Mouse (Mus musculus) heart, adult 8-10 months (tissue): ENCODE data around the gene Adamts2. TPM values are rescaled to one million over a fixed set of nuclear protein-coding genes. Genes with fewer than 3 reads are reported as not detected.

Experiments used
- DNase-seq: peaks from one replicate; pipeline ENCODE4 v3.0.0; 2022; ENCODE audit warnings: low spot score
- total RNA-seq, 4 experiments: library from RNA; stranded (reverse); gene quantifications; 2 replicates each; pipeline ENCODE4 v1.2.4; 2022

Gene Adamts2
- total RNA-seq, 4 experiments from 2014 or later = 6.1 to 7.1 (median 6.8) TPM

DNA sequence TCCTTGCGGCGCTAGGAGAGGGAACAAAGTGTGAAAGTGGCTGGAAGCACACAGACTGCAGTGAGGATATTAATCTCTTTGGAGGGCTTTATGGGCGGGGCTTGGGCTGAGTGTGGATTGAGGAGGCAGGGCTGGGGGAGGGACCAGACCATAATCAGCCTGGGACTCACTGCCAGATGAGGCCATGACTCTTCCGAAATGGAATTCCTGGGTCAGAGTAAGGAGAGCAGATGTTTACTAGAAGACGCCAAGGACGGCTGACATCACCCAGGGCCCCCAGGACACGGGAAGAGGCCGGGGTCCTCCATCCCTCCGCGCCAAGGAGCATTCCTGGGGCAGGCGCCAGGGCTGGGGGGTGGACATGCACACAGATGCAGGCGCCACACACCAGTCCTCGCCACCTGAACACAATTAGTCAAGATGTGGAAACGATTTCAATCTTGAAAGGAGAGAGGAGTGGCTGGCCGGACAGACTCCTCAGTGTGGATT, 20.4 kb downstream of the Adamts2 start:
- DNase-seq = peak; percentile 74

DNA sequence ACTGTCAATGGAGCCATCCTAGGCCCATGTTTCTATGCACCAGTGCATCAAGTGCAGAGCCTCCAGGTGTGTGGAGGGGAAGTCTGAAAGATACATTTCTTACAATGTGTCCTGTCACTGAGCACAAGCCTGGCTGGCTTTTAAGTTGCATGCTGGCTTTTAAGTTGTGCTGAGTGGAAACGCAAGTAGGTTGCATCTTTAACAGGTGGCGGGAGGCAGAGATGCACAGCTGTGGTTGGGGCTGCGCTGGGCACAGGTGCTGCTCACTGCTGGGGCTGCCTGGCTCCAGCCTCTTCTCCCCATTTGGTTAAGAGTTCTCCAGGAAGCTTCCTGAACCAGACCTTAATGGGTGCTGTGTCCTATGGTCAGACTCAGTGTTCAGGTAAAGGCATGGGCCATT, 21.9 kb downstream of the Adamts2 start:
- DNase-seq = no peak

DNA sequence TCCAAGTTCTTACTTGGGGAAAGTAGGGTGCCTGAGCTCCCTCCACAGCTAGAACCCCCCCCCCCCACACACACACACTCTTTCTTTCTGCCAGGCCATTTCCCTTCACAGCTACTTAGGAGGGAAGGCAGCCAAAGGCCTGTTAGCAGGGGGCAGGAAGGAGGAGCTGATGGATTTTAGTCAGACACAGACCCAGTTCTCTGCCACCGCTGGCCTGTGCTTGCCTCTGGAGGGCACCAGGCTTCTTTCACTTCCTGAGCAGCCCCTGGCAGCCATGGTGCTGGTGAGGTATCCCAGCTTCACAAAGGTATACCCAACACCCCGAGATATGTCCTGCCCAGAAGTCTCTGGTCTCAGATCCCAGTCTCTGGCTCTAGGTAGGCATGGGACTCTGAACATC, 22.4 kb downstream of the Adamts2 start:
- no peak for DNase-seq

DNA sequence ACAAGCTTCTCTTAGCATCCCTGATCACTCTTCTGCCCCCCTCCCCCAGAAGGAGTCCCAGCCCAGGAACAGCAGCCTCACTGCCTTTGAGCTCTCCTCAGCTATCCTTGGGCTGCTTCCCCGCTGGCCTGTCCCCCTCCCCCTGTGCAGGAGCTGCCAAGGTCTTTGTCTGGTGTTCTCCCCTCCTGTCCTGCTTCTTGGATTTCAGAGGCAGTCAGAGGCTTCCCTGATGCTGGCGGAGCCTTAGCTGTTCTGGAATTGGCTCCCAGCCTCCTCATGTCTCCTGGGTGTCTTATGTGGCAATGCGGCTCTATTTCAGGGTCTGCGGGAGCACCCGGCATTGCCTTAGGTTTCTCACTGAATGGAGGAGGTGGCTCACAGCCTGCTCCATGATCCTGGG, 22.8 kb downstream of the Adamts2 start:
- DNase-seq = no peak

DNA sequence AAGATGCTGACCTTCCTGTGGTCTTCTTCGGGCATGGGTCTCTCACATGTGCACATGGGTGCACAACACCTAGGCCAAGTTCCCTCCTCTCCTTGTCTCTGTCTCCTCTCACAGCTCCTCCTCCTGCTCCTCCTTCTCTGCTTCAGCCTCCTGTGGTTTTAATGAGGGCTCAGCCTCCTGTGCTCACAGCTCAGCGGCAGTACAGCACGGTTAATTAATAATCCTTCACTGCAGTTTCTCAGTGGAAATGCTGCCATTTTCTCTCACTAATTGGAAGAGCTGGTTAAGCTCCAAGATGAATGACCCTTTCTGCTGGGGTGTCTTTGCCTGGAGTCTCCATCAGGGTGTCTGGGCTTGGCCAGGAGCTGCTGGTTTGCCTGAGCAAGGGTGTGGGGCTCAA, 27.0 kb downstream of the Adamts2 start:
- DNase-seq = no peak

DNA sequence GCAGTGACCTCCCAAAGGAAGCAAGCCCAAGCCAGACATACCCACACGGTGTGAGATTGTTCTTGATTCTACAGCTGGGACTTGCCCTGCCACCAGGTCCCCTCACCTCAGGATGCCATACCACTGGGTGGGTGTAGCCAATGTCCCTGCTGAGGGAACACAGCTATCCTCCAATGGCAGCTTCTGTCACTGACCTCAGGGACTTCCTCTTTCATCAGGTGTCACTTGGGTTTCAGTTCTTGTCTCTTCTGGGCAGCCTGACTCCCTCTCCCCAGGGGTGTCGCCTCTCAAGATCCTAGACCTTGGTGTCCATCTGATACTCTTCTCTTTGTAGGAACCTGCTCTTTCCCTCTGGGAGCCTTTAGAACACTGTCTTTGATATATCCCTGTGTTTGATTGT, 28.6 kb downstream of the Adamts2 start:
- DNase-seq = no peak

DNA sequence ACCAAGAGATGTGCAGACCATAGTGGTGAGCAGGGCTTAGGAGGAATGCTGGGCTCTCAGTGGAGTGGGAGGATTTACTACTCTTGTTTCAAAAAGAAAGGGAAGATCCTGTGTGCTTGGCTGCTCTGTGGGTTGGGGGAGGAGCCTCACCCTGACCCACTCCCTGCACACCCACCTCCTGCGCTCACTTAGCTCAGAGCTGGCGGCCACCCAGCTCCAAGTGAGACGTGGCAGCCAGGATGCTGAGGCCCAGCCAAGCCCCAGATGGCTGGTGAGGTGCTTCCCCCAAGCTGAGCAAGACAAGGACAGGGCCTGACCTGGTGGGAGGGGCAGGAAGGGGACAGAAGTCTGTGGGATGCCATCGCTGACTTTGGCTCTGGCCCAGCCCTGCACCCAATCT, 30.4 kb downstream of the Adamts2 start:
- peak; percentile 76 for DNase-seq

DNA sequence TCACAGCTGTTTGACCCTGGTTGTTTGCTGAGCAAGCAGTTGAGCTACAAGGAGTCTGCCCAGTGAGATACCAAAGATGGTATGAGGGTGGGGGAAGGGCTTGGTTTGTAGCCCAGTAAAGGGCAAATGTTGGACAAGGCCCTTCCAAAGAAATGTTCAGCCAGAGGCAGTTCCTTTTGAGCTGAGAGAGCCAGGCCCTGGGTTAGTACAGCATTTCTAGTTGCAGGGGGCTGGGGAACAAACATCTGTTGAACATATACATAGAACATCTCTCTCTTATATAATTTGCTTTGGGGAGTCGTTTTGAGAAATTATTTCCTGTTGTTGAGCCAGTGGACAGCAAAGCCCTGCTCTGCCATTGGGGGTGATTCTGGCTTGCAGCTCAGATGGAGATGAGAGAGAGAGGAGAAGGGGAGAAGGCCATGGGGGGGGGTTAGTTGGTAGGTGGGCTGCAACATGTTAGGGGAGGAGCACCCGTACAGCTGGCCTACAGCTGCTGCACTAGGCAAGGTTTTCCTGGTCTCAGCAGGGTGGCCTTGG, 33.2 kb downstream of the Adamts2 start:
- DNase-seq = no peak

DNA sequence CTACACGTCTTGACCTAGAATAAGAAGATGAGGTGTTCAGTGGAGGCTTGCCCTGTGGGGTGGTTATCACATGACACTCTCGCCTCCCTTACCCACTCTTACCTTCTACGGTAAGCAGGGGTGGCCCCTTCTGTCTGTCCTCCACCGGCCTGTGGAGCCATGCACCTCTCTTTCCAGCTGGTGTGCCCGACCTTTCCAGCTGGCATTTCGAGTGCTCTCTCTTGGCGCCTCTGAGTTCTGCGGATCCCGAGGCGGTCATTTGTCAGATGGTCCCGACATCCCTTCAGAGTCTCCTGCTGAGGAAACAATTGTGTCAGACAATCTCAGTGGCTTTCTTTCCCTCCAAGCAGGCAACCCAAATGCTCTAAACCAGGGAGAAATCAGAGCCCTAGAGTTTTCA, 35.1 kb downstream of the Adamts2 start:
- DNase-seq = no peak

DNA sequence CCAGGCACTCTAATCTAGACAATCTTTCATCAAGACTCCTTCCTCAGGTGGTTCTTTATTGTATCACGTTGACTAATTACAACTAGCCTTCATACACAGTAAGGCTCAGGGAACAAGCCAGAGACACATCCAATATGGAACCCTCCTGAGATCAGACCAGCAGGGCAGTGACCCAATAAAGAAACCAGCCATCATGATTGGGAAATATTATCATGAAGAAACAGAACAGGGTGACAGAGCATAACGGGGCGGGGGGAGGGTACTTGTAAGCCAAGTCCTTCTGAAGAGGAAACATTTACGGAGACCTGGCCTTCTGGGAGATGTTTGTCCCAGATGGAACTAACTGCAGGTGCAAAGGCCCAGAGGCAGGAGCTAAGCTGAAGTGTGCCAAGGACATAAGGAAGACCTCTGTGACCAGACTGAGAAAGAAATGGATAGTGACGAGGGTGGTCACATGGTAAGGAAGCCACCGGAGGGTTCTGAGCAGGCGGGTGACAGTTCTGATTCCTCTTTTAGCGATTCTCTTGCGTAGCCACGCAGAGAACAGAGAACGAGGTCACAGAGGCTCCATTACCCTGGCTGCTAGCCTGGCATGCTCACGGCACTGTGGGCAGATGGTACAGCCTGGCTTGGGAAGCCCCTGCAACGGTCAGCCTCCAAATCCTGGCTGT, 36.4 kb downstream of the Adamts2 start:
- DNase-seq = no peak

DNA sequence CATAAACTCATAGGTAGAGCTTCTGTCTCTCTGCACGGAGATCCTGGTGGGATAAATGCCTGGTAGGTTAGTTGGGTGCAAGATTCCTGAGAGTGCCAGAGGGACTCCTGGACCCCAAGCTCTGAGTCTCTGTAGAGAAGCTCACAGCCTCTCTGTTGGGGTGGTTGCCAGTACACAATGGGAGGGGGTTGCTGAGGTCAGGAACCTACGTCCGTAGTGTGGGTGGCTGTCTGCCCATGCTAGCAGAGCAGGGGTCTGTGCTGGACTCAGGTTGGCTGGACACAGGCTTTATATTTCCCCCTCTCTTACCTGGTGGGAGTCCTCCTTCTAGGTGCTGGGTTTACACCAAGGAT, 37.0 kb downstream of the Adamts2 start:
- DNase-seq = no peak

DNA sequence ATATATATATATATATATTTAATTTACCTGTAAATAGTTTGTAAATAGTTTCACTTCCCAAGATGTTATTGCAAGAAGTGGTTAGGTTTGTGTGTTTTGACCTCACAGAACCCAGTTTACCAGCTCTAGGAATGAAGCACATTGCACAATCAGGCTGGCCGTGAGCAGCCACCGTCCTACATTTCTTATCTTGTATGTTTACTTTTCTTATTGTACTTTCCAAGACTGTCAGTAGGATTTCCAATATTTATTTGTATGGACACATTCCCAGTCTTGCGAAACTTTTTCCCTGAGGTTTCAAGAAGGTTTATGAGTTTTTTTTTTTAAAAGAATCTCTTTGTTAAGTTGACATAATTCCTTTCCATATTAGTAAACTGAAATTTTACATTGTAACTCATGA, 40.7 kb downstream of the Adamts2 start:
- DNase-seq = peak; percentile 63

DNA sequence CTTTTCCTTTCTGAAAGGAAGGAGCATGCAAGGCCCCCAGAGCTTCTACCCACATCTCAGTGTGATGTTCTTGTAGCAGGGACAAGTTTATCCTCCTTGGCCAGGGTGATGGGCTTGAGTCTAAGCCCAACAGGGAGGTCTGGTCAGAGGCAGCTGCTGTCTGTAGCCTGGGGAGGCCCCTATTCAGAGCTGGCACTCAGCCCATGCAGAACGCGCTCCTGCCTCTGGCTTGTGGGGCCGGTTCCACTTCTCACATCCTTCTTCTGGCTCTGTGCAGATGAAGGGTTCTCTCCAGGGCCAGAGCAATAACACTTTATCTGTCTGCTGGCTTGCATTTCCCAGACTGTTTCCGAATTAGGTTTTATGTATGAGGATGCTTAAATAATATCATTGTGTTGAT, 44.3 kb downstream of the Adamts2 start:
- peak; percentile 55 for DNase-seq

DNA sequence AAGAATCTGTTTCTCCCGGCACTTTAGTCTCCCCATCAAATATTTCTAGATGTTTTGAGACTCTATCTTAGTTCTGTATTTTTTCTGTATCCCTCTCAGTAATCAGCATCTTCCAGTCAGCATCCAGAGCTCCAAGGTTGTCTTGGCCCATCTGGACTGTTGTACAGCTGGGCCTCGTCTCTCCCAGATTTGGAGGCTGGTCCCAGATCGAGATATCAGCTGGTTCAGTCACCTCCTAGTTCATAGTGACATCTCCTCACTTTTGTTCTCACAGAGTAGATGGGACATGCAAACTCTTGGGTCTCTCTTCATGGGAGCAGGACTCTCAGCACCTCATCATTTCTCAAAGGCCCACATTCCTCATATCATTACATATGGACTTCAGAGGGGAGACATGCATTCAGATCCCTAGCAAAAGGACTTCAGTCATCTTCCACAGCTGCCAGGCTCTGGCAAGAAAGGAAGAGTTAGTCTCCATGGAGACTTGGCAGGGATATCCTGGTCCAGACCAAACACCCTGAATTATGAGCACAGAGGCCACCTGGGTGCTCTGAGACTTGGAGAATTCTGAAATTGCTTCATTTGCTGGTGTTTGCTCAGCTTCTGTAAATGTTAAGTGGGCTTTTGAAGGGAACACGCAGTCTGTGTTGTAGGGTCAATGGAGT, 46.4 kb downstream of the Adamts2 start:
- DNase-seq = peak; percentile 48

DNA sequence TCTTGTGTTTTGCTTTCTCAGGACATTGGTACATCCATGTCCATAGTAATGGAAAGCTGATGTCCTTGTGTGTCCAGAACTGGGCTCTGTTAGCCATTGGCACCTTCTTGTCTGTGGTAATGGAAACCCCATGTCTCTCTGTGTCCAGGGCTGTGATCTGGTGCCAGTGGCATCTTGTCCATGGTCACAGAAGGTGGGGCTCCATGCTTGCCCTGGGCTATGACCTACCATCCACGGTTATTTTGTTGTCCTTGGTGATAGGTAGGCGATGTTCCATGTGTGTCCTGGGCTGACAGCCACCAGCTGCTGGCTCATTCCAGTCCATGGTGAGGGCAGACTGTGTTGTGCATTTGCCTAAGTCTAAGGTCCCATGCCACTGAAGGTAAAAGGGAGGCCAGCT, 48.2 kb downstream of the Adamts2 start:
- DNase-seq = no peak

DNA sequence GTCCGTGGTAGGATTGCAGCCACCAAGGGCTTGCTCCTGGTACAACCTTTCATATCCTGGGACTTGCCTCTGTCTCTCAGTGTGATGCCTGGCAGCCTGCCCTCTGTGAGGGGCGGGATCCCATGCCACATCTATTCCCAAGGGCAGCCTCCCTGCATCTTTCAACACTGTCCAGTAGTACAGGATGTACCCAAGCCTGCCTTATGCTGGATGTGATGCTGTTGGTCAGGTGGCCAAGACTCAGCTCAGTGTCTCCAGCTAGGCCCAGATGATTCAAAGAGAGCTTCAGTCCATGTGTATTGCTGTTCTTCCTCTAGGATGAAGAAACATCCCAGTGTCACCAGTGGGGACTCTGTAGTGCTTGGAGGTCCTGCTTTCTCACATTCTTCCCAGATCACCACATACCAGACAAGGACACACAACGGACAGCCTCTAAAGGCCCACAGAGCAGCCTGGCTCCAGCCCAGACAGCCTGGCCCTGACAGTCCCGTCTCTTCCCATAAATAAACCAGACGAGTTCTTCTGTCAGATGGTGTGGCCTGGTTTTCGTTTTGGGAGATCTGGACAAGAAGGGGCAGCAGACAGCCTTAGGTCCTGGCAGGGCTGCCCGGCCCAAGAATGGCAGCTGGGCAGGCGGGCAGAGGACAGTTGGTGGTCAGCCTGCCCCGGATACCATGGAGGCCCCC, 52.0 kb downstream of the Adamts2 start:
- no peak for DNase-seq

DNA sequence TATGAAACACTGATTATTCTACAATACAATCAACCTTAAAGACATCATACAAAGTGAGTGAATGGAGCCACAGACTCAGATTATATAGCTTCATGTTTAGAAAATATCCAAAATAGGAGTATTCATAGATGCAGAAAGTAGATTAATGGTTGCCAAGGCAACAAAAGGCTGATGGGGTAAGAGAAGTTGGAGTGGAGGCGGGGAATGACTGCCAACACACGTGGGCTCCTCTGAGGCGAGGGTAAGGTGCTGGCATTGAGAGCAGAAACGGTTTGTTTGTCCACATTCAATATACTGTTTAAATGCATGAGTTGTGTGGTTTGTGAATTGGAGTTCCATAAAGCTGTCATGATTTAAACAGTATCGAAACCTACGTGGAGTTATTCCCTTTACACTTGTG, 56.9 kb downstream of the Adamts2 start:
- no peak for DNase-seq

DNA sequence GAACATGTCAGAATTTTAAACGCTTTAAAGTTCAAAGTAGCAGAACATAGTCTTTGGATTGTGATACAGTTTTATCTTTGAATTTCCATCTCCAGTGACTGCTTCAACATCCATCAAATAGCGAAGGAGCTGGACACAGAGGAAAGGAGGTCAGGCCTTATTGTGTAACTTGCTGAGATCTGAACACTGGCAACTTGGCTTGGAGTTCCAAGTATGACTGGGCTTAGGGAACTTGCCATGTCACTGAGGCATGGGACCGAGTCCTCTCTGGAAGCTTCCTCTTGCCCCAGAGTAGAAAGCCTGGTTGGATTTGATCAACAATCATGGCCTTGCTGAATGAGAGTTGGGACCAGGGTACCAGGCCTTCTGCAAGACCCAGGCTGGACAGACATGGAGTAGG, 60.3 kb downstream of the Adamts2 start:
- no peak for DNase-seq

DNA sequence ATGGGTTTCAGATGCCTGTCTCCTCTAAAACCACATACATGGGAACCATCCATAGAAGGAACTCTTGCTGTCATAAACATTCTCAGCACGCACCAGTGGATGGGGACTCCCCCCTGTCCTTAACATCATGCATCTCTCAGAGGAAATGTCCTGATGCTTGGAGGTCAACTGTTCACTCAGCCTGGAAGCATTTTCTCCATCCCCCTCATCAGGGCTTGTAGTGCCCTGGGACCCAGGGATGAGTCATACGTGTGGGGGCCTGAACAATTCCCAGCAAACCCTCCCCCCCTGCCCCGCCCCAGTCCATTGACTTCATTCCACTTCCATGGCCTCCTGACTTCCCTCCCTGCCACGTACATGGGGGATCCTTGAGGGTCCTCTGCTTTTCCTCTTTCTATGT, 62.9 kb downstream of the Adamts2 start:
- no peak for DNase-seq

DNA sequence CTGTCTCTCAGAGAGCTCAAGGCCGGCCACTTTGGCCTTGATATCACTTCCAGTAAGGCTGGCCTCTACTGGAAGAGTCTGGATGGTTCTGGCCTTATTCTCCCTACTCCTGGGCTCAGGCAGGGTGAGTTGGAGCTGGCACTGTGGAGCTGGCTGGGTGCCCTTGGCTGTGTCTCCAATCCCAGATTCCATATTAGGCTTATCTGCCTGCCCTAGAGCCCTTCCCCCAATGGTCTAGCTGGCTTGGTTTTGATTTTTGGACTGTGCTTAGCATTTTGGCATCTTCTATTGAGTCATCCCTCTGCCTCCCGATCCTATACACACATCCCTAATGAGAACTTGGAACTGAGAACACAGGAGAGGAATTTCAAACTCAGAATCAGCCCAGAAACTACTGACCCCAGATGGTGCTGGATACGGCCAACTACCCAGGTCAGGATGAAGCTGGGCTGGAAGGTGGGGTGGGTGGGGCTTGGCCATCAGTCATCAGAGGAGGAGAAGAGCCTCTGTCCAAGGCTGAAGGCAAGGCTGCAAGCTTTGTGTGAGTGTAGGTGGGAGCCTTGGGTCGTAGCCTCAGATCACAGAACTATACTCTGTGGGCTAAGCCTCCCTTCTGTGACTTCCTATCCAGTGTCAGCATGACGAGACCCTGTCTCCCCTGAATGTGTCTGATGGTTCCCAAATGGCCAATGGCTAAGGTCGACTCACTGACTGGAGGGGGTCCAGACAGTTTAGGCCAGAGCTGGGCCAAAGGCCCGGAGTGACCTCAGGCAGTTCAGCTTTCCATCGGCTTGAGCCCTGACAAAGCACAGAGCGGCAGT, 67.9 kb downstream of the Adamts2 start:
- peak; percentile 87 for DNase-seq

DNA sequence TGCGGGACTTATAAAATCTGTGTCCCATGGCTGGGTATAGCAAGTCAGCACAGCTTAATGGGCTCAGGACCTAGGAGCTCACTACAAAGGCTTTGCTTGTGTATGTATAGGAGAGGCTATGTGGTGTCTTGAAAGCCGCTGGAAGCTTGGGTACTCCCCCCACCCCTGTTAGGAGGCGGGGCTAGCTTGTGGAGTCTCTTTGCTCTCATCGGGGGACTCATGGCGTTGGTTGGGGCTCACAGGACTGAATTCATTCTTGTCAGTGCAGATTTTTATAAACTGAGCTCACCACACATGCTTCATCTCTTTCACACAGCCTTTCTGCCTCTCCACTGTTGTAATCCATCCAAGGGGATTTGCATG, 68.5 kb downstream of the Adamts2 start:
- no peak for DNase-seq

DNA sequence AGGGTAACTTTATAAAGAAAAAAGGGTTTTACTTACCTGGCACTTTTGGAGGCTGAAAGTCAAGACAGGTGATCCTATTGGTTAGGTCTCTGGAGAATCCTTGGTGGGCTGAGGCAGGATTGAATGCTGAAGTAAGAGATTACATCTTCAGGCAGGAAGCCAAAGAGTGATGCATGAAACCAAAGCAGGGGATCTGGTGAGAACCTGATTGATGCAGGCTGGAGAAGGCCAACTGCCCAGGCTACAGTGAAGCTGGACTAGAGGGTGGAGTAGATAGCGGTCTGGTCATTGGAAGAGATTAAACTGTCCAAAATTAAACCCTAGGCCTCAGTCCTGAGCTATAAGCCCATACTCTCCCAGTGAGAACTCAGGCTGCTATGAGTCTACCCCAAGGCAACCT, 69.0 kb downstream of the Adamts2 start:
- no peak for DNase-seq
